Mouse (Mus musculus) neural tube, embryonic 12.5 days (tissue): ENCODE measurements around the gene Plekhs1. TPM values are rescaled to one million over a fixed set of nuclear protein-coding genes. Genes with fewer than 3 reads are reported as not detected.
"Not testable (repeated sequence)": the region's sequence is repeated elsewhere in the genome, so short reads cannot be mapped to it uniquely, and the experiment has no call there.

Experiments
- ATAC-seq: fragments of 200-750 bp; cut with Nextera tagmentation; 2 replicates; pipeline ENCODE4 v1.8.0; 2017; ENCODE audit warnings: low read depth, mild to moderate bottlenecking, moderate TSS enrichment, moderate library complexity; ENCODE audit not compliant: low FRiP score
- H3K27ac ChIP-seq: fragments of 300-500 bp; sonication (generic); 2 replicates; pipeline ENCODE4 v1.5.1; 2016
- H3K27me3 ChIP-seq: fragments of 300-500 bp; sonication (generic); replicated peaks from 2 replicates; pipeline ENCODE4 v1.6.1; 2016; ENCODE audit warnings: mild to moderate bottlenecking
- H3K36me3 ChIP-seq: fragments of 300-500 bp; sonication (generic); 2 replicates; pipeline ENCODE4 v1.6.1; 2016; ENCODE audit warnings: mild to moderate bottlenecking
- H3K4me1 ChIP-seq: fragments of 300-500 bp; sonication (generic); 2 replicates; pipeline ENCODE4 v1.6.1; 2016
- H3K4me2 ChIP-seq: fragments of 300-500 bp; sonication (generic); replicated peaks from 2 replicates; pipeline ENCODE4 v1.6.1; 2016; ENCODE audit warnings: mild to moderate bottlenecking
- H3K4me3 ChIP-seq: fragments of 300-500 bp; sonication (generic); 2 replicates; pipeline ENCODE4 v1.5.1; 2016
- H3K9ac ChIP-seq: fragments of 300-500 bp; sonication (generic); 2 replicates; pipeline ENCODE4 v1.6.1; 2016; ENCODE audit warnings: mild to moderate bottlenecking
- H3K9me3 ChIP-seq: fragments of 300-500 bp; sonication (generic); 2 replicates; pipeline ENCODE4 v1.6.1; 2016; ENCODE audit warnings: mild to moderate bottlenecking
- WGBS: fragments of 180-500 bp; shearing (Covaris S2); methylation state at CpG from one replicate; pipeline ENCODE4 v1.1.7; 2016; 5-methylcytosine and 5-hydroxymethylcytosine counted together
- polyA plus RNA-seq: library from polyadenylated mRNA; unstranded; fragments of >200 nt; fragmentation: Nextera tagmentation; extraction: Ambion mirVana; gene quantifications from 2 replicates; pipeline ENCODE4 v1.2.1, GENCODE M21; 2016

The Plekhs1 gene
- polyA plus RNA-seq, 1 experiment from 2014 or later, result 0.15 TPM

DNA sequence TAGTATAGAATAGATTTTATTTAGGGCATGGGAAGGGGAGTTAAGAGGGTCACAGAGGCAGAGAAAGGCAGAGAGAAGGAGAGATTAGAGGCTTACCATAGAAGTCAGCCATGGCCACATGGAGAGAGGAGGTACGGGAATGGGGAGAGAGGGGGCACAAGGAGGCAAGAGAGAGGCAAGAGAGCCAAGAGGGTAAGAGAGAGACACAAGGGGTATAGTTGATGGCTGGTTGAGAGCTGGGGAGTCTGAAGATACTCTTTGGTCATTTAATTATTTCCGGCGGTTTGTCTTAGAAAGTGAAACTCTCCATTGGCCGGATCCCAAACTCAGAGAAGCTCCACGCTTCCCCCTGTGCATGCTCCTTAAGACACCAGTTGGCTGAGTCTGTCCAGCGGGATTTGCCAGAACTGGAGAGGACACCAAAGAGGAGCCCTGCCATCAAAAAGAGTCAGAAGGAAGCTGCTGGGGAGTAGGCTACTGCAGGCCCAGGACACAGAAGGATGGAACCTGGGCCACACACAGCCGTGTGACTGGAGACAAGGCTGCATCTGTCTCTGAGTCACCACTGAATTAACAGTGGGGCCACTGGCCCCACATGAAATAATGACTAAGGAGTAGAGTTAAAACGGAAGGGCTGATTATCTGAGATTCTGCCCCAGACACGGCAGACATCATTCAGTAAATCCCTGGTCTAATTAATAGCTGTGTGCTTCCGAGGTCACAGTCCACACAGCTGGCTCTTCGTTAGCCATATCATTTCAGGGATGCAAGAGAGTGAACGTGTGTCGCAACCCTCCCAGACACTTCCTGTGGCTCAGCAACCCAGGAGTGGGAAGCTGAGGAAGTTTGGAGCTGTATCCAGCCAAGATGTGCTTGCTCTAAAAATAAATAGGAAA is 24.2 kb downstream of the Plekhs1 start:
- no peak for ATAC-seq
- H3K9ac ChIP-seq, result no peak overlapping the region
- no peak overlapping the region for H3K27ac ChIP-seq
- WGBS, result 71% methylated on average over 13 of the region's 13 CpGs
- no peaks in the 10 kb centered on the region for H3K36me3 ChIP-seq
- no peaks in the 10 kb centered on the region for H3K9me3 ChIP-seq
- H3K4me3 ChIP-seq, result no peak overlapping the region
- H3K4me1 ChIP-seq, result peaks cover 10% of the 10 kb centered on the region; the same call in 1 of the 2 replicates
- H3K4me2 ChIP-seq, result no peak overlapping the region
- no peaks in the 10 kb centered on the region for H3K27me3 ChIP-seq

- H3K4me1 ChIP-seq, result peaks cover 10% of the 10 kb centered on the region; the same call in 1 of the 2 replicates
- no peak overlapping the region for H3K9ac ChIP-seq
- ATAC-seq, result no peak
- H3K36me3 ChIP-seq, result no peaks in the 10 kb centered on the region
- no peak overlapping the region for H3K27ac ChIP-seq
- no peak overlapping the region for H3K4me3 ChIP-seq
- WGBS, result 90% methylated on average over 7 of the region's 7 CpGs
- no peak overlapping the region for H3K4me2 ChIP-seq
- no peaks in the 10 kb centered on the region for H3K9me3 ChIP-seq
- H3K27me3 ChIP-seq, result no peaks in the 10 kb centered on the region
Observed at GRCm38 (mm10) chr19:56486926-56487325, 25.5 kb downstream of the Plekhs1 start.

DNA sequence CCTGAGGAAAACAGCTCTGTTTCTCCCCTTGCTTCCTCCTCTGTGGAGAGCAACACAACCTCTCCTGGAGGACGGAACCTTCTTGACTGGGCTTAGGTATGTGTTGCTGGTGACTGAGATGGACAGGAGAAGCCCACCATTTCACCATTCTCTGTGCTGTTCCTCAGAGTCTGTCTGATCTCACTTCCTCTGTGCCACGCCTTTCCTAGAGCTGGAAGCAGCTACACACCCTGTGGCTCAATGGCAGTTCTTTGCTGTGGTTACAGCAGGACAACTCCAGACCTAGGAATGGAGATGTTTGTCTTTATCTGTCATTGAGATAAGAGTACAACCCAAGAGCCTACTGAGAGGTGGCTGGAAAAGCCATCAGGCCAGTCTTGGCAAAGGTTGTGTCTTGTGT is 25.9 kb downstream of the Plekhs1 start:
- H3K4me3 ChIP-seq, result no peak overlapping the region
- H3K4me2 ChIP-seq, result no peak overlapping the region
- H3K27me3 ChIP-seq, result no peaks in the 10 kb centered on the region
- no peaks in the 10 kb centered on the region for H3K9me3 ChIP-seq
- H3K9ac ChIP-seq, result no peak overlapping the region
- peaks cover 10% of the 10 kb centered on the region; the same call in 1 of the 2 replicates for H3K4me1 ChIP-seq
- 91% methylated on average over 2 of the region's 2 CpGs for WGBS
- H3K27ac ChIP-seq, result no peak overlapping the region
- H3K36me3 ChIP-seq, result no peaks in the 10 kb centered on the region
- no peak for ATAC-seq

DNA sequence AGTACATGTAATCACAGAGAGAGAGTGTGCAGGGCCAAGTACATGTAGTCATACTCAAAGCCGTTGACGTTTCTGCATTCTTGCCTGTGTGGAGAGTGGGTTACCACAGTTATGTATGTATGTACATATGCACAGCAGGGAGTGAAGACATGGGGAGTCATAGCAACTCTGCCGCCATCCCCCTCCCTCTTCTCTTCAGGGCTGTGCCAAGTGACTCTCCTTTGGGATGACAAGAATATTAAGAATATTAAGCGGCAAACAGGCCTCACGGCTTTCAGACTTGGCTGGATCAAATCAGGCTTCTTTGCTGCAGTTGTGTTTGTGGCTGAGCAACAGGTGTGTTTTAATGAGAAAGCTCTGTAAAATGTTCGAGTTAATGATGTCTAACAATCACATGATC is 28.2 kb downstream of the Plekhs1 start:
- Histone ChIP-seq H3K9me3 (no peaks in the 10 kb centered on the region), H3K27ac (no peak overlapping the region), H3K4me2 (no peak overlapping the region), H3K36me3 (no peaks in the 10 kb centered on the region), H3K27me3 (no peaks in the 10 kb centered on the region), H3K4me3 (no peak overlapping the region), H3K4me1 (peaks cover 10% of the 10 kb centered on the region; the same call in 1 of the 2 replicates), H3K9ac (no peak overlapping the region)
- 91% methylated on average over 6 of the region's 6 CpGs for WGBS
- ATAC-seq, result no peak

GRCm38 (mm10) chr19:56494157-56494556 is 32.7 kb downstream of the Plekhs1 start:
- not testable (repeated sequence) for H3K27me3 ChIP-seq, H3K9ac ChIP-seq, H3K4me1 ChIP-seq, H3K4me3 ChIP-seq, H3K9me3 ChIP-seq, H3K4me2 ChIP-seq, H3K36me3 ChIP-seq, ATAC-seq, H3K27ac ChIP-seq
- no CpG with 5 or more reads among the region's 2 CpGs for WGBS

- not testable (repeated sequence) for H3K9ac ChIP-seq, H3K27ac ChIP-seq, ATAC-seq, H3K4me1 ChIP-seq, H3K27me3 ChIP-seq, H3K36me3 ChIP-seq, H3K9me3 ChIP-seq, H3K4me2 ChIP-seq, H3K4me3 ChIP-seq
- no CpG with 5 or more reads among the region's 5 CpGs for WGBS
Observed at GRCm38 (mm10) chr19:56503069-56503468, 41.6 kb downstream of the Plekhs1 start.

- no CpG with 5 or more reads among the region's 5 CpGs for WGBS
- not testable (repeated sequence) for ATAC-seq, H3K27ac ChIP-seq, H3K9me3 ChIP-seq, H3K9ac ChIP-seq, H3K27me3 ChIP-seq, H3K36me3 ChIP-seq, H3K4me1 ChIP-seq, H3K4me2 ChIP-seq, H3K4me3 ChIP-seq
Observed at GRCm38 (mm10) chr19:56503525-56503924, 42.1 kb downstream of the Plekhs1 start.

- H3K36me3 ChIP-seq, H3K4me3 ChIP-seq, H3K27me3 ChIP-seq, ATAC-seq, H3K4me2 ChIP-seq, H3K9ac ChIP-seq, H3K4me1 ChIP-seq, H3K9me3 ChIP-seq, H3K27ac ChIP-seq: not testable (repeated sequence)
- no CpG with 5 or more reads among the region's 4 CpGs for WGBS
Observed at GRCm38 (mm10) chr19:56511207-56511606, 49.8 kb downstream of the Plekhs1 start.

- H3K9me3 ChIP-seq, H3K36me3 ChIP-seq, H3K27ac ChIP-seq, H3K27me3 ChIP-seq, ATAC-seq, H3K4me1 ChIP-seq, H3K4me3 ChIP-seq, H3K4me2 ChIP-seq, H3K9ac ChIP-seq: not testable (repeated sequence)
- no CpG with 5 or more reads among the region's 2 CpGs for WGBS
Observed at GRCm38 (mm10) chr19:56513527-56513926, 52.1 kb downstream of the Plekhs1 start.

GRCm38 (mm10) chr19:56519408-56519807 is 58.0 kb downstream of the Plekhs1 start:
- H3K4me1 ChIP-seq, ATAC-seq, H3K4me3 ChIP-seq, H3K4me2 ChIP-seq, H3K36me3 ChIP-seq, H3K9ac ChIP-seq, H3K9me3 ChIP-seq, H3K27me3 ChIP-seq, H3K27ac ChIP-seq: not testable (repeated sequence)
- WGBS, result no CpG with 5 or more reads among the region's 7 CpGs

- not testable (repeated sequence) for H3K4me2 ChIP-seq, H3K9ac ChIP-seq, H3K4me1 ChIP-seq, H3K9me3 ChIP-seq, H3K27ac ChIP-seq, ATAC-seq, H3K4me3 ChIP-seq, H3K36me3 ChIP-seq, H3K27me3 ChIP-seq
- WGBS, result no CpG with 5 or more reads among the region's 11 CpGs
Observed at GRCm38 (mm10) chr19:56530529-56530928, 69.1 kb downstream of the Plekhs1 start.

GRCm38 (mm10) chr19:56531251-56531650 is 69.8 kb downstream of the Plekhs1 start:
- Histone ChIP-seq H3K27ac (no peak overlapping the region), H3K36me3 (peaks cover 12% of the 10 kb centered on the region; the same call in 1 of the 2 replicates), H3K27me3 (no peaks in the 10 kb centered on the region), H3K4me3 (no peak overlapping the region), H3K4me1 (no peaks in the 10 kb centered on the region), H3K9ac (no peak overlapping the region), H3K4me2 (no peak overlapping the region), H3K9me3 (no peaks in the 10 kb centered on the region)
- 92% methylated on average over 12 of the region's 12 CpGs for whole genome bisulfite sequencing
- ATAC-seq, result no peak
